Mouse (Mus musculus) embryo, embryonic 10 days (tissue): ENCODE data around the gene Frmpd1.

Experiments
- DNase-seq: peaks from one replicate; pipeline ENCODE4 v3.0.0-alpha.2; 2015; ENCODE audit warnings: low spot score

Frmpd1 gene

GRCm38 (mm10) chr4:45331139-45331538 lies 146.5 kb downstream of the Frmpd1 start:
- DNase-seq: no peak

GRCm38 (mm10) chr4:45332466-45332865 lies 147.8 kb downstream of the Frmpd1 start:
- no peak for DNase-seq
